Mouse (Mus musculus) megakaryocyte, embryonic 14.5 days (primary cell): ENCODE data around the gene Ddx20.

Experiments
- FLI1 ChIP-seq: IDR thresholded peaks from 2 replicates; pipeline ENCODE4 v1.6.1; 2012; ENCODE audit warnings: low read length, inconsistent platforms, mixed read lengths
- GATA1 ChIP-seq: IDR thresholded peaks from 3 replicates; pipeline ENCODE4 v1.6.1; 2012; ENCODE audit warnings: mixed read lengths, low read length, inconsistent platforms, borderline replicate concordance

- TF ChIP-seq GATA1 (no peak), FLI1 (no peak)
Measured at GRCm38 (mm10) chr3:105663043-105663442, 24.3 kb downstream of the Ddx20 start.
